Mouse (Mus musculus) midbrain, embryonic 15.5 days (tissue): Measurements from ENCODE around the gene Card6. TPM values are rescaled to one million over a fixed set of nuclear protein-coding genes. Genes with fewer than 3 reads are reported as not detected.
"Not testable (repeated sequence)": the region's sequence is repeated elsewhere in the genome, so short reads cannot be mapped to it uniquely, and the experiment has no call there.

Experiments
- ATAC-seq: fragments of 200-750 bp; cut with Nextera tagmentation; replicated peaks from 2 replicates; pipeline ENCODE4 v1.8.0; 2017; ENCODE audit warnings: moderate TSS enrichment
- H3K27ac ChIP-seq: fragments of 300-500 bp; sonication (generic); 2 replicates; pipeline ENCODE4 v1.5.1; 2015; ENCODE audit warnings: mild to moderate bottlenecking, inconsistent platforms
- H3K27me3 ChIP-seq: fragments of 300-500 bp; sonication (generic); replicated peaks from 2 replicates; pipeline ENCODE4 v1.6.1; 2015; ENCODE audit warnings: inconsistent platforms
- H3K36me3 ChIP-seq: fragments of 300-500 bp; sonication (generic); replicated peaks from 2 replicates; pipeline ENCODE4 v1.6.1; 2015; ENCODE audit warnings: inconsistent platforms
- H3K4me1 ChIP-seq: fragments of 300-500 bp; sonication (generic); 2 replicates; pipeline ENCODE4 v1.6.1; 2015; ENCODE audit warnings: inconsistent platforms
- H3K4me2 ChIP-seq: fragments of 300-500 bp; sonication (generic); 2 replicates; pipeline ENCODE4 v1.6.1; 2015; ENCODE audit warnings: inconsistent platforms, mild to moderate bottlenecking, moderate library complexity
- H3K4me3 ChIP-seq: fragments of 300-500 bp; sonication (generic); 2 replicates; pipeline ENCODE4 v1.5.1; 2015; ENCODE audit warnings: mild to moderate bottlenecking, inconsistent platforms
- H3K9ac ChIP-seq: fragments of 300-500 bp; sonication (generic); 2 replicates; pipeline ENCODE4 v1.6.1; 2015; ENCODE audit warnings: mild to moderate bottlenecking, inconsistent platforms
- H3K9me3 ChIP-seq: fragments of 300-500 bp; sonication (generic); 2 replicates; pipeline ENCODE4 v1.6.1; 2016; ENCODE audit warnings: inconsistent platforms
- WGBS: fragments of 180-500 bp; shearing (Covaris S2); methylation state at CpG from one replicate; pipeline ENCODE4 v1.1.7; 2015; ENCODE audit warnings: mixed read lengths; 5-methylcytosine and 5-hydroxymethylcytosine counted together
- polyA plus RNA-seq: library from polyadenylated mRNA; unstranded; fragments of >200 nt; fragmentation: Nextera tagmentation; extraction: Ambion mirVana; gene quantifications from 2 replicates; pipeline ENCODE4 v1.2.1, GENCODE M21; 2015

The Card6 gene
- polyA plus RNA-seq, 1 experiment from 2014 or later: 0.39 TPM

- Histone ChIP-seq H3K9ac (no peak overlapping the region), H3K4me3 (no peak overlapping the region), H3K27ac (no peak overlapping the region), H3K4me1 (peaks cover 17% of the 10 kb centered on the region), H3K4me2 (no peak overlapping the region), H3K27me3 (no peaks in the 10 kb centered on the region), H3K36me3 (no peaks in the 10 kb centered on the region), H3K9me3 (no peaks in the 10 kb centered on the region)
- no peak for ATAC-seq
- 76% methylated on average over 5 of the region's 5 CpGs for WGBS
Observed at GRCm38 (mm10) chr15:5142047-5142446, 33.7 kb upstream of the Card6 start.

- Histone ChIP-seq H3K27me3 (no peaks in the 10 kb centered on the region), H3K9ac (no peak overlapping the region), H3K4me1 (peaks cover 10% of the 10 kb centered on the region), H3K4me3 (no peak overlapping the region), H3K9me3 (no peaks in the 10 kb centered on the region), H3K4me2 (no peak overlapping the region), H3K36me3 (no peaks in the 10 kb centered on the region), H3K27ac (no peak overlapping the region)
- no peak for ATAC-seq
Observed at GRCm38 (mm10) chr15:5140357-5140756, 32.0 kb upstream of the Card6 start.

- H3K9me3 ChIP-seq: no peaks in the 10 kb centered on the region
- no peak overlapping the region for H3K9ac ChIP-seq
- H3K36me3 ChIP-seq: no peaks in the 10 kb centered on the region
- no peak overlapping the region for H3K4me2 ChIP-seq
- H3K4me3 ChIP-seq: no peak overlapping the region
- no peak overlapping the region for H3K27ac ChIP-seq
- peaks cover 5% of the 10 kb centered on the region for H3K4me1 ChIP-seq
- no peak for ATAC-seq
- 95% methylated on average over 7 of the region's 7 CpGs for WGBS
- H3K27me3 ChIP-seq: no peaks in the 10 kb centered on the region
Observed at GRCm38 (mm10) chr15:5139863-5140262, 31.5 kb upstream of the Card6 start.

GRCm38 (mm10) chr15:5139366-5139765 is 31.0 kb upstream of the Card6 start:
- no peak for ATAC-seq
- Histone ChIP-seq H3K36me3 (no peaks in the 10 kb centered on the region), H3K9me3 (no peaks in the 10 kb centered on the region), H3K4me3 (no peak overlapping the region), H3K9ac (no peak overlapping the region), H3K27me3 (no peaks in the 10 kb centered on the region), H3K27ac (no peak overlapping the region), H3K4me2 (no peak overlapping the region), H3K4me1 (0 out of 2 replicates have a peak, but pooled peaks cover under 1% of the 10 kb centered on the region)
- 90% methylated on average over 2 of the region's 2 CpGs for WGBS

GRCm38 (mm10) chr15:5138021-5138856 is 29.9 kb upstream of the Card6 start:
- Histone ChIP-seq H3K9ac (no peak overlapping the region), H3K27me3 (no peaks in the 10 kb centered on the region), H3K36me3 (no peaks in the 10 kb centered on the region), H3K9me3 (no peaks in the 10 kb centered on the region), H3K27ac (no peak overlapping the region), H3K4me1 (no peaks in the 10 kb centered on the region), H3K4me3 (no peak overlapping the region), H3K4me2 (no peak overlapping the region)
- ATAC-seq: peak; percentile 65; the same call in 1 of the 2 replicates
- 71% methylated on average over 9 of the region's 9 CpGs for WGBS

- H3K4me1 ChIP-seq: no peaks in the 10 kb centered on the region
- no peak overlapping the region for H3K4me2 ChIP-seq
- no peaks in the 10 kb centered on the region for H3K36me3 ChIP-seq
- ATAC-seq: no peak
- H3K9ac ChIP-seq: no peak overlapping the region
- H3K27me3 ChIP-seq: no peaks in the 10 kb centered on the region
- H3K27ac ChIP-seq: no peak overlapping the region
- no peak overlapping the region for H3K4me3 ChIP-seq
- no peaks in the 10 kb centered on the region for H3K9me3 ChIP-seq
- 78% methylated on average over 8 of the region's 8 CpGs for WGBS
Observed at GRCm38 (mm10) chr15:5134945-5135483, 26.7 kb upstream of the Card6 start.

- H3K36me3 ChIP-seq: no peaks in the 10 kb centered on the region
Observed at GRCm38 (mm10) chr15:5134179-5134578, 25.8 kb upstream of the Card6 start.

GRCm38 (mm10) chr15:5133301-5133700 is 25.0 kb upstream of the Card6 start:
- Histone ChIP-seq H3K4me3 (no peak overlapping the region), H3K27ac (no peak overlapping the region), H3K36me3 (no peaks in the 10 kb centered on the region), H3K27me3 (no peaks in the 10 kb centered on the region), H3K4me1 (no peaks in the 10 kb centered on the region), H3K4me2 (no peak overlapping the region), H3K9ac (no peak overlapping the region), H3K9me3 (no peaks in the 10 kb centered on the region)
- ATAC-seq: no peak
- 57% methylated on average over 3 of the region's 3 CpGs for WGBS

More at GRCm38 (mm10) chr15:5134179-5134578, 25.8 kb upstream of the Card6 start:
- WGBS: 61% methylated on average over 3 of the region's 3 CpGs
- ATAC-seq: no peak
- no peaks in the 10 kb centered on the region for H3K4me1 ChIP-seq
- H3K4me2 ChIP-seq: no peak overlapping the region
- H3K9ac ChIP-seq: no peak overlapping the region
- no peaks in the 10 kb centered on the region for H3K9me3 ChIP-seq
- H3K27ac ChIP-seq: no peak overlapping the region
- no peaks in the 10 kb centered on the region for H3K27me3 ChIP-seq
- no peak overlapping the region for H3K4me3 ChIP-seq

- not testable (repeated sequence) for H3K9me3 ChIP-seq, H3K27ac ChIP-seq, H3K9ac ChIP-seq, H3K36me3 ChIP-seq, H3K4me3 ChIP-seq, H3K27me3 ChIP-seq, H3K4me2 ChIP-seq, H3K4me1 ChIP-seq, ATAC-seq
- WGBS: 92% methylated on average over 14 of the region's 14 CpGs
Observed at GRCm38 (mm10) chr15:5130887-5131668, 22.7 kb upstream of the Card6 start.

- Histone ChIP-seq H3K4me2 (no peak overlapping the region), H3K9me3 (no peaks in the 10 kb centered on the region), H3K27me3 (no peaks in the 10 kb centered on the region), H3K27ac (no peak overlapping the region), H3K4me1 (no peaks in the 10 kb centered on the region), H3K36me3 (peaks cover 7% of the 10 kb centered on the region), H3K9ac (no peak overlapping the region), H3K4me3 (no peak overlapping the region)
- ATAC-seq: no peak
- 91% methylated on average over 12 of the region's 12 CpGs for WGBS
Observed at GRCm38 (mm10) chr15:5129111-5129805, 20.9 kb upstream of the Card6 start.

- no peaks in the 10 kb centered on the region for H3K4me1 ChIP-seq
- peaks cover 10% of the 10 kb centered on the region for H3K36me3 ChIP-seq
- WGBS: 86% methylated on average over 5 of the region's 5 CpGs
- no peak overlapping the region for H3K27ac ChIP-seq
- H3K9ac ChIP-seq: no peak overlapping the region
- H3K4me2 ChIP-seq: no peak overlapping the region
- no peak overlapping the region for H3K4me3 ChIP-seq
- H3K9me3 ChIP-seq: no peaks in the 10 kb centered on the region
- no peaks in the 10 kb centered on the region for H3K27me3 ChIP-seq
- ATAC-seq: no peak
Observed at GRCm38 (mm10) chr15:5128176-5128940, 20.0 kb upstream of the Card6 start.
